Mouse (Mus musculus) testis, adult 2 months (tissue): ENCODE measurements around the gene Col6a6. TPM values are rescaled to one million over a fixed set of nuclear protein-coding genes. Genes with fewer than 3 reads are reported as not detected.

Source experiments
- H3K27ac ChIP-seq: fragments of 200-500 bp; 2 replicates; pipeline ENCODE4 v1.5.1; 2012; ENCODE audit warnings: low read depth, low read length; ENCODE audit not compliant: control insufficient read depth, insufficient read depth
- H3K27me3 ChIP-seq: fragments of 200-500 bp; 2 replicates; pipeline ENCODE4 v1.6.1; 2012; ENCODE audit warnings: mild to moderate bottlenecking, low read length, moderate library complexity; ENCODE audit not compliant: control insufficient read depth, insufficient read depth
- H3K36me3 ChIP-seq: fragments of 200-500 bp; 2 replicates; pipeline ENCODE4 v1.6.1; 2012; ENCODE audit warnings: mild to moderate bottlenecking, low read length; ENCODE audit not compliant: control insufficient read depth, insufficient read depth
- H3K4me1 ChIP-seq: fragments of 200-500 bp; 2 replicates; pipeline ENCODE4 v1.6.1; 2012; ENCODE audit warnings: low read length; ENCODE audit not compliant: control insufficient read depth, insufficient read depth
- H3K4me3 ChIP-seq: fragments of 200-500 bp; 2 replicates; pipeline ENCODE4 v1.5.1; 2012; ENCODE audit warnings: low read depth, mild to moderate bottlenecking, low read length, moderate library complexity, mixed read lengths; ENCODE audit not compliant: control insufficient read depth
- CTCF ChIP-seq: fragments of 200-500 bp; IDR thresholded peaks from 2 replicates; pipeline ENCODE4 v1.5.1; 2012; ENCODE audit warnings: low read depth, mild to moderate bottlenecking, inconsistent platforms, low read length, moderate library complexity; ENCODE audit not compliant: control insufficient read depth, insufficient read depth, insufficient replicate concordance
- POLR2A ChIP-seq: fragments of 200-500 bp; IDR thresholded peaks from 2 replicates; pipeline ENCODE4 v1.6.1; 2012; ENCODE audit warnings: low read depth, mild to moderate bottlenecking, inconsistent platforms, low read length, moderate library complexity; ENCODE audit not compliant: control insufficient read depth
- polyA plus RNA-seq: library from polyadenylated mRNA; depleted of rRNA; stranded (reverse); fragments of >200 nt; gene quantifications from 2 replicates; pipeline ENCODE4 v1.2.3, GENCODE M21; 2012

The Col6a6 gene
- polyA plus RNA-seq, 1 experiment: 0.30 TPM

GRCm38 (mm10) chr9:105737448-105737847 is 90.5 kb downstream of the Col6a6 start:
- no peak overlapping the region for H3K27ac ChIP-seq
- TF ChIP-seq CTCF: peak; percentile 30; the same call in 1 of the 2 replicates
- TF ChIP-seq POLR2A: no peak
- no peaks in the 10 kb centered on the region; the same call in 1 of the 2 replicates for H3K4me1 ChIP-seq
- no peak overlapping the region for H3K4me3 ChIP-seq
- H3K36me3 ChIP-seq: no peaks in the 10 kb centered on the region
- H3K27me3 ChIP-seq: no peaks in the 10 kb centered on the region

DNA sequence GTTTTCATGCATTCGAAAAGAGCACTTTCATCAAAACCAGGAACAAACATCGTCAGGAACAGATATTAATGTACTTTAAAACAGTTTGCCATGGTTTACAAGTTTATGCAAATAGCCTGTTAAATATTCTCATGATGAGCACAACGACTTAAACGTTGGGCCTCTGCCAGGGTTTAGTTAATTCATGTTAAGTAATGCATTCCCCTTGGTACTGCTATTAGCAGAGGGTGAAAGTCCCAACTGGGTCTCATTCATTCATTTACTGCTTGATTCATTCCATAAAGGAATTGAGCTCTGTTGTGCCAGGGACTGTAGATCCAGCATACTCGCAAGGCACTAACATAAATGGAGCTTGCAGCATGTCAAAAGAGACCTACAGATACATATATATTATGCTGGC is 92.8 kb downstream of the Col6a6 start:
- TF ChIP-seq POLR2A: no peak
- TF ChIP-seq CTCF: no peak
- Histone ChIP-seq H3K27me3 (no peaks in the 10 kb centered on the region), H3K4me1 (no peaks in the 10 kb centered on the region; the same call in 1 of the 2 replicates), H3K27ac (no peak overlapping the region), H3K4me3 (no peak overlapping the region), H3K36me3 (no peaks in the 10 kb centered on the region)

DNA sequence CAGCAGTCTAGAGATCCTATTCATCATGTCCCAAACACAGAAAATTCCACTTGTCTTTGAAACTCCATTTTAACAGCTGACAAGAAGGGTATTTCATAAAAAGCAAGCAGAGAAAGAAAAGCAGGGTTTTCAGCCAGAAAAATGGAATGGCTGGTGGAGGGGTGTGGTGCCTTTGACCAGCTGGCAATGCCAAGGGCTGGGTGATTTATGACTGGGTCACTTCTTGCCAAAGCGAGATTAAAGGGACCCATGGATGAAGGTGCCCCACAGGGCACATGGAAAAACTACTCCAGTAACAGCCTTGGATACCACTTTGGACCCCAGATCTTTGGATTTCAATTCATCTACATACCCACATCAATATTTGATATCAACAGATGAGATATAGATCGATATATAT is 93.3 kb downstream of the Col6a6 start:
- TF ChIP-seq POLR2A (no peak), CTCF (no peak)
- Histone ChIP-seq H3K36me3 (no peaks in the 10 kb centered on the region), H3K4me1 (no peaks in the 10 kb centered on the region; the same call in 1 of the 2 replicates), H3K4me3 (no peak overlapping the region), H3K27ac (no peak overlapping the region), H3K27me3 (no peaks in the 10 kb centered on the region)

- Histone ChIP-seq H3K27ac (no peak overlapping the region), H3K36me3 (no peaks in the 10 kb centered on the region), H3K27me3 (no peaks in the 10 kb centered on the region), H3K4me1 (no peaks in the 10 kb centered on the region), H3K4me3 (no peak overlapping the region)
- no peak for TF ChIP-seq POLR2A
- TF ChIP-seq CTCF: no peak
Measured at GRCm38 (mm10) chr9:105731976-105732375, 96.0 kb downstream of the Col6a6 start.

DNA sequence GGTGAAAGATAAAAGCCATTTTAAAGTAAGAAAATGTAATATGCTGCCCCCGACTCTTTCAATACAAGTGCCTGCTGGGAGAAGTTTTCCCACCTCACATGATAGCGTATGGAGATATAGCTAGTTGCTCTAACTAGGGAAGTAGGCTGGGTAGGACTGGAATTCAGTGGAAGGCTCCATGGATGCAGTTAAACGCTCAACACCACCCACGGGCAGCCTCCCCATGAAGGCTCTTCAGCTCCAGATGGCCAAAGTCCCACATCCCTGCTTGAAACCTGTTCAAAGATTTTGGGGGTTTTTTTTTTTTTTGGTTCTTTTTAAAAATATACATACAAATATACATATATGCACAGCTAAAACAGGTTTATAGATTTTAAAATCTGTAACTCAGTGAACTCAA is 107.5 kb downstream of the Col6a6 start:
- H3K4me3 ChIP-seq: no peak overlapping the region
- H3K4me1 ChIP-seq: no peaks in the 10 kb centered on the region
- TF ChIP-seq POLR2A (no peak), CTCF (no peak)
- H3K27ac ChIP-seq: no peak overlapping the region
- H3K27me3 ChIP-seq: no peaks in the 10 kb centered on the region
- no peaks in the 10 kb centered on the region for H3K36me3 ChIP-seq

GRCm38 (mm10) chr9:105719851-105720395 is 108.0 kb downstream of the Col6a6 start:
- Histone ChIP-seq H3K27ac (no peak overlapping the region), H3K36me3 (no peaks in the 10 kb centered on the region), H3K4me3 (no peak overlapping the region), H3K27me3 (no peaks in the 10 kb centered on the region), H3K4me1 (no peaks in the 10 kb centered on the region)
- TF ChIP-seq CTCF (no peak), POLR2A (no peak)

DNA sequence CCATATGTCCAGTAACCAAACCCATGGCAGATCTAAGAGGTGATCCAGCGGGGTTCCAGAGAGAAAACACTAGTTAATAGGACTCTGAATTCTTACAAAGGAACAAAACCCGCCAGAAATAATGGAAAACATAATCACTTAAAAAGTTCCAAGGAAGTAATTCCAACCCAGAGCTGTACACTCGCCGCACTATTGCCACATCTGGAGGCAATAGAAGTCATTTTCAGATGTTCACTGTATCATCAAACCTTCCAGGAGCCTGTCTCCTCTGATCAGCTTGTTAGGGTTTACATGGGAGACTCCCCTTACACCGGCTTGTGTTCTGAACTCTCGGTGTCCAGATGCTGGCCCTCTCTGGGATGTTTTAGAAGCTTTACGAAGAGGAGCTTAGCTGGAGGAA is 108.6 kb downstream of the Col6a6 start:
- H3K27me3 ChIP-seq: no peaks in the 10 kb centered on the region
- no peak for TF ChIP-seq CTCF
- TF ChIP-seq POLR2A: no peak
- no peak overlapping the region for H3K4me3 ChIP-seq
- no peaks in the 10 kb centered on the region for H3K36me3 ChIP-seq
- H3K27ac ChIP-seq: no peak overlapping the region
- no peaks in the 10 kb centered on the region for H3K4me1 ChIP-seq

GRCm38 (mm10) chr9:105712049-105712448 is 115.9 kb downstream of the Col6a6 start:
- no peaks in the 10 kb centered on the region for H3K4me1 ChIP-seq
- H3K36me3 ChIP-seq: no peaks in the 10 kb centered on the region
- H3K27ac ChIP-seq: no peak overlapping the region
- H3K27me3 ChIP-seq: no peaks in the 10 kb centered on the region
- TF ChIP-seq CTCF: no peak
- TF ChIP-seq POLR2A: no peak
- no peak overlapping the region for H3K4me3 ChIP-seq
